Mouse (Mus musculus) MN1 (cell line): Measurements from ENCODE around the gene Colq.
A peak's percentile ranks its signal among the peaks of the same experiment; 100 is the strongest.

Experiments
- DNase-seq: peaks from one replicate; pipeline ENCODE4 v3.0.0-alpha.2; 2016; ENCODE audit warnings: low spot score

Gene Colq

GRCm38 (mm10) chr14:31574903-31575665 is 16.1 kb downstream of the Colq start:
- DNase-seq, result no peak

DNA sequence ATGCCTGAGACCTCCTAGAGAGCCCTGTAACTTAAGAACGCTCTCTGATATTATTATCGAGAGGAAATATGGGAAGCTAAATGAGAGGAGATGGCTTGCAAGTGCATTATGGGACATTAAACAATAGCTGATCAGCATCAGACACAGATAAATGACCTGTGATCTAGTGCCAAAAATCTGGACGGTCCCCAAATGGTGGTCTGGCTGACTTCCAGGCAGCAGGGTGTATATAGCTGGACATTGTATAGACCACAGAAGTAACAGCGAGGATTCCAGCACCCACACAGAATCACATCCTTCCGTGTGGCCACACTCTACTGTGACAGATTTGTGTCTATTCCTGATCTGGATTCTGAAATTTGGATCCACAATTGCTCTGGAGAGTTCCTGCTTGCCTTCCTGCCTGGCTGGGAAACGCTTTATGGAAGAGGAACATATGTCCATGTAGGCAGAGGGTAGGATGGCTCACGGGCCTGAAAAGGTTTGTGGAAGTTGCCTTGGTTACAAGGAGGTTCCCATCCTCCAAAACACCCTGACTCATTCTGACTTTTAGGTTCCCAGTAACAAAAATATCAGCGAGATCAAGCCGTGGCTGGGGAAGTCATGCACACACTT is 18.5 kb downstream of the Colq start:
- DNase-seq, result peak; percentile 53

DNA sequence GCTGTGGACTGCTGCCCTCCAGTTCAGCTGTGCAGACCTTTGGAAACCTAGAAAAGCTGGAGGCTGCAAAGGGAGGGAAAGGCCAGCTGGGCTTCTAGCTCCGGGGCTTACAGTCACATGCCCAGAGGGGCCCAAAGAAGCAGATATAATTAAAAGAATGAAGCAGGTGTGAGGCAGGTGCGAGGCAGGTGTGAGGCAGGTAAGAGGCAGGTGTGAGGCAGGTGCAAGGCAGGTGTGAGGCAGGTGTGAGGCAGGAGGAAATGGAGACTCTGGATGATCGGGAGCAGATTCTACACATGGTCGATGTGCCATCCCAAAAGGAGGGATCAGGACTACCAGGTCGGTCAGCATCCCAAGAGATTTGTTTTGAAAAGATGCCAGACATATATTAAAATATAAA is 19.7 kb downstream of the Colq start:
- DNase-seq, result no peak

GRCm38 (mm10) chr14:31570131-31570951 is 20.8 kb downstream of the Colq start:
- no peak for DNase-seq

DNA sequence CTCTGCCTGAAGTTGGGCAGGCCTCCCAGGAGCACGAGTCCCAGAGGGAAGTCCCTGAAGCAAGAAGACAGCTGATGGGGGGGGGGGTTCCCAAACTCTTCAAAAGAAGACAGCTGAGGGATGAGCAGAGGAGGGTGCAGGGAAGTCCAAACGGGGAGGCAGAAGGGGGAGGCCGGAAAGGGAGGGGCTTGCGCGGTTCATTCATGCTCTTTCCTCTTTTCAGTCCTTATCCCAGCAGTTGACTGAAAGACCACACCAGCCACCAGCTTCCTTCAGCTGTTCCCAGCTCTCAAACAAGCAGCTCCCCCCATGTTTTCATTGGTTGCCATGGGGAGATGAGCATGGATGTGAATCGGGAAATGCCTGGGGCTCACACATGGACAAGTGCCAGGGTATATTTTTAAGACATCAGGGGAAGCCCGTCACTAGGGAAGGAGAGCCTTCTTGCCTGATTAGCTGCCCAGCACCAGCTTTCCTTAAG is 22.0 kb downstream of the Colq start:
- DNase-seq, result no peak

- no peak for DNase-seq
Measured at GRCm38 (mm10) chr14:31565478-31566212, 25.5 kb downstream of the Colq start.

- peak; percentile 95 for DNase-seq
Measured at GRCm38 (mm10) chr14:31564452-31565179, 26.5 kb downstream of the Colq start.

GRCm38 (mm10) chr14:31560886-31561285 is 30.3 kb downstream of the Colq start:
- DNase-seq, result peak; percentile 90

DNA sequence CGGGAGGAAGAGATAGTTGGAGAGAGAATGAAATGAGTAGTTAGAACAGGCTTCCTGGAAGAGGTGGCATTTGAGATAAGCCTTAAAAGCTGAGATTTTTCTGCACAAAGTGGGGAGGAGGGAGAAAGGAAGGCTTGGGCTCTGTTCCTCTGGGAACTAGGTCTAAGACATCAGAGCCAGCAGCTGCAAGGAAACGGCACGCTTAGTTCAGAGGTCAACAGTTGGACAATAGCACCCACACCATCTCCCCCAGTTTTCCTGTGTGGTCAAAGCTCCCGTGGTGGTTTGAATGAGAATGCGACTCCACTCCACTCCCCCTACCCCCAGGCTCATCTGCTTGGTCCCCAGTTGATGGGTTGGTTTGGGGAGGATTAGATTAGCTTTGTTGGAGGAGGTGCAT is 31.9 kb downstream of the Colq start:
- no peak for DNase-seq

GRCm38 (mm10) chr14:31557784-31558183 is 33.4 kb downstream of the Colq start:
- DNase-seq, result no peak

GRCm38 (mm10) chr14:31557273-31557672 is 33.9 kb downstream of the Colq start:
- no peak for DNase-seq

- DNase-seq, result no peak
Measured at GRCm38 (mm10) chr14:31556526-31557260, 34.5 kb downstream of the Colq start.

DNA sequence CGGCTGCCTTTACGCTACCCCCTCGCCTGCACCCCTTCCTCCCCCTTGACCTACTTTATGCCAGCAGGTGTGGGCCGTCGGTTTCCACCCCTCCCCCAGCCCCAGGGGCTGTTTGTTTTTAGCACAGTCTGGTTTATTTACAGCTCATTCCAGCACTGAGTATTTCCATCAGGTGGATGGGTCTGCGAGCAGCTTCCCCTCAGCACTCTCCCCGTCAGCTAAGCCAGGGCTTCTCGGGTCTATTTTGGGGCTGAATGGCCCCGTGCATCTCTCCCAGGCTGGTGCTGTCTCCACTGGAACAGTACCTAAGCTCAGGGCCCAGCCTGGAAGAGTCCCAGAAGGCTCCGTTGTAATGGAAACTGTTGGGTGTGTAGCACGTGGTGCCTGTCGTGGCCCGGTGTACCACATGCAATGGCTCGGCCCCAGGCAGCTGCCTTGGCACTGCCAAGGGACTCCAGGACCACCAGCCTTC is 35.1 kb downstream of the Colq start:
- no peak for DNase-seq

GRCm38 (mm10) chr14:31555021-31555420 is 36.1 kb downstream of the Colq start:
- no peak for DNase-seq

- no peak for DNase-seq
Measured at GRCm38 (mm10) chr14:31543885-31544442, 47.2 kb downstream of the Colq start.

- no peak for DNase-seq
Measured at GRCm38 (mm10) chr14:31537298-31537697, 53.8 kb downstream of the Colq start.

DNA sequence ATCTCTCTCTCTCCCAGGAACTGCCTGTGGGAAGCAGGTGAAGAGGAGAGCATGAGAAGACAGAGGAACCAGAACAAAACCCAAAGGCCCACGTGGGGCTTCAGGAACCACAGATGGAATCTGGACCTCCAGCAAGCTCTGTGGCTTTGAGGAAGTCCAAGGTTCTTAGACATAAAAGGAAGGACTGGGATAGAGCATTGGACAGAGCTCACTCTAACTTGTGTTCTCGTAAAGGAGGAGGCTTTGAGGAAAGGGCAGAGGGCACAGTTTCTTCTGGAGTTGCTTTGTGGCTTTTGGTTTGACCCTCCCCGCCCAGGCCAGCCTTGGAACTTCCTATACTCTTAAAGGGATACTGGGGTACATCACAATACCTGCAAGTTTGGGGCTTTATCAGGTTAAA is 58.5 kb downstream of the Colq start:
- DNase-seq, result no peak

GRCm38 (mm10) chr14:31531506-31532148 is 59.5 kb downstream of the Colq start:
- DNase-seq, result no peak

DNA sequence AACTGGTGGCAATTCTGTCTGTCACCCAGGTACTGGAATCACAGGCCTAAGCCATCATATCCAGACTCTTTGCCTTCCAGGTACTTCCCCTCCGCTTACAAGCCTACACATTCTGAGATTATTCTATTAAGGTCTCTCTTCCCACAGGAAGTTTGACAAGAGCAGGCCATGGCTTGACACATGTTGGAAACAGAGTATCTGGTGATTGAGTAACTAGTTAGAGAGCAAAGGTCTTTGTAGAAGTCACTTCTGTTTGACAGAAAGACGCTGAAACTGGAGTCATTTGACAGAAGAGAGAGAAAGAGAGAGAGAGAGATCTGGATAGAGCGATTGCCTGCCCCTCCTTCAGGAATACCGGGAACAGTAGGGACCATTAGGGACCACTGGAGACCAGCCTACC is 60.3 kb downstream of the Colq start:
- no peak for DNase-seq
